Mouse (Mus musculus) CH12.LX (cell line): ENCODE results near the gene Ubr4.

Experiments
- POLR2A ChIP-seq: IDR thresholded peaks from 2 replicates; pipeline ENCODE4 v1.6.1; 2011; ENCODE audit warnings: low read depth, mild to moderate bottlenecking, improper control_type of control experiment, low read length
- TBP ChIP-seq: conservative IDR thresholded peaks from 2 replicates; pipeline ENCODE4 v1.6.1; 2011; ENCODE audit warnings: low read depth, low read length, improper control_type of control experiment
- ZMIZ1 ChIP-seq: IDR thresholded peaks from 2 replicates; pipeline ENCODE4 v1.6.1; 2012; ENCODE audit warnings: low read depth, mild to moderate bottlenecking, inconsistent platforms, low read length, improper control_type of control experiment

GRCm38 (mm10) chr4:139532081-139532480 is 179.7 kb downstream of the Ubr4 start:
- TF ChIP-seq TBP, result no peak
- no peak for TF ChIP-seq POLR2A
- TF ChIP-seq ZMIZ1, result no peak
